Mouse (Mus musculus) CH12F3 (cell line): ENCODE measurements around the gene Il11ra1.
"Not testable (repeated sequence)": the region's sequence is repeated elsewhere in the genome, so short reads cannot be mapped to it uniquely, and the experiment has no call there.

ENCODE experiments used
- in situ Hi-C: fragments of 300-500 bp; cut with MboI; formaldehyde crosslinking; loops from 2 replicates; pipeline ENCODE4 v1.14.3; 2020; ENCODE audit warnings: low sequenced_read_pairs

Il11ra1 gene

DNA sequence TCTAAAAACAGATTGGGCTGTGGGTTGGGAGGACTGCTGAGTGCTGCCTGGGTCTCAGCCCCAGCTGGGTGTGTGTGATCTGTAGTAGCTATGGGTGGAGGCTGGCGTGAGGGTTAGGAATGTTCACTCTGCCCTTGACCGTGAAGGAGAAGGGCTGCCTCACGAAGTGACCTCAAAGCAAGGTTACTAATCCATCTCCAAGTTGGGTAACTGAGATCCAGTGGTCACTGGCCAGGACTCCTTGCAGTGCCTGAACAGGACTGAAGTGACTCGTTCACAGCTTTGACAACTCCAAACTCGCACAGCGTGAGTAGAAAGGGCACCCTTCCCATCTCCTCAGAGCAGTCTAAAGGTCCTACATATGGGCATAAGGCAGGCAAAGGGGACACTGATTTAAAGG, 20.9 kb upstream of the Il11ra1 start:
- in situ Hi-C loops, result no loop called here

DNA sequence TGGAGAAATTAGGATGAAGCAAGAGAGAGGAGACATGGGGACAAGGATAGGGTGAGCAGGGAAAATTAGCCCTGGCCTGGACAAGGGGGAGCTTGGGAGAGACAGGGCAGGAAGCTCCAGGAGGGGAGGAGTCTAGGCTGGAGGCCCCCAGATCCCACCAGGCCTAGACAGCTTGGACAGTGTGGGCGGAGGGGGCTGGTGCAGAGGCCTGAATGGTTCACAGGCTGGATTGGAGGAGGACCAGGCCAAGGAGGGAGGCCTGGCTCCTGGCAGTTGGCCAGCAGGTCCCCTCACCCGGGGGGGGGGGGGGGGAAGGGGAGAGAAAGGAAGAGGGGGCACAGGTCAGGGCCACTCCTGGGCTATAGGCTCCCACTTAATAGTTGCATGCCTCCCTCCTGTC, 20.5 kb upstream of the Il11ra1 start:
- in situ Hi-C loops, result no loop called here

DNA sequence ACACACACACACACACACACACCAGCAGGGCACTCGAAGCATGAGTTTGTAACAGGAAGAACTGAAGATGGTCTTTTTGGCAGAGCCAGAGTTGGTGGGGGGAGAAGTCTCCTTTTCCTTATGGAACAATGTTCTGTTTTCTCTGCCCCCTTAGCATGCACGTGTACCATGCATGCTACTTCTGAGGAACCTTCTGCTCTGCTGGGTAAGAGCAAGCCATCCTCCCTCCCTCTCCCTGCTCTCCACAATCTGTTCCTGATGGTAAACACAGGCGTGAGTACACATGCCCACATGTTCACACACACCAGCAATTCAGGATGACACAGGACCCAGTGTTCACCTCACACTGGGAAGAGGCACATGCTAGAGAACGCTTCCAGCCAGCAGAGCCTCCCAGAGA, 18.6 kb upstream of the Il11ra1 start:
- in situ Hi-C loops, result no loop called here

DNA sequence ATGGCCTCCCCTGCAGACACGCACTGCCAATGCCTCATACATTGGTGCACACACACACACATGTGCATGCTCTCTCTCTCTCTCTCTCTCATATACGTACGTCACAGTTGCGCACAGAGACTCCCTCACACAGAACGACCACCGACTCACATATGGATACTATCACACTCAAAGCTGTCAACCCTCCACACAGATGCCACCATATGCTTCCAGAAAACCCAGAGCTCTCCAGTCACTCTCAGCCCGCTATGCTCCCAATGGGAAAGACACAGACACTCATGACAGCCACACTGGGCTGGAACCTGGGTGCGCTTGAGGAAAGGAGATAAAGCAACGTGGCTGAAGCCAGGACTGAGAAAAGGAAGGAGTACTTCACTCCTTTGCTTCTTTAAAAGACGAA, 17.8 kb upstream of the Il11ra1 start:
- in situ Hi-C loops, result no loop called here

DNA sequence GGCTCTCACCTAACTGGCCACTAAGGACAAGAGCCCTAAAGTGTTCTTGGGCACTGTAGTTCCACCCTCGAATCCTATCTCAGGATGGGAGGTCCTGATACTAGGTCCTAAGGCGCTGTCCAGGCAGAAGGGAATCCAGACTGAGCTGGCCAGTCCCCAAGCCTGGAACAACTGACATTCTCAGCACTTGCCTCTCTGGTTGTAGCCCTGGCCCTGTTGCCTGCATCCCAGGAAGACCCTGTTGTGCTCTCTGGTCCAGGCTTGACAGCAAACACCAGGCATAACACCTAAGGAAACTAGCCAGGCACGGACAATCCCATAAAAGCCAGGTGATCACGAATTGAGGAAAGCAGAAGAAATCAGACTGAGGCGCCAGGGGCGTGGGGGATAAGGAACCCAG, 17.0 kb upstream of the Il11ra1 start:
- in situ Hi-C loops, result no loop called here

DNA sequence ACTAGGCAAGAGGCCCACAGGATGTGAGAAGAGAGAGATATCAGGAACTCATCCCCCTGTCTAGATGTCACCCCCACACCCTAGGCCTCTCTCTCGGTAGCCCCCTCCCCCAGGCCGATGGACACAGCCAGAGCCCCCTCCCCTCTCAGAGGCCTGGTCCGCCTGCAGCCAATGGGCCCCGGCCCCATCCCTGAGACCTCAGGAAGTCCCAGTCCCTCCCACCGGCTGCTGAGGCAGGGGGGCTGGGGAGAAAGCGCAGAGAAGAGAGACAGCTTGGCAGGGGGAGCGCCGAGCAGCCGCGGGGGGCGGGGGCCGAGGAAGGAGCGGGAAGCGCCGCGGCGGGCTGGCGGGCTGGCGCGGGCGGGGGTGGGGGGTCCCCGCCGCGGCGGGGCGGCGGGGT, 16.5 kb upstream of the Il11ra1 start:
- in situ Hi-C loops, result not testable (repeated sequence)

DNA sequence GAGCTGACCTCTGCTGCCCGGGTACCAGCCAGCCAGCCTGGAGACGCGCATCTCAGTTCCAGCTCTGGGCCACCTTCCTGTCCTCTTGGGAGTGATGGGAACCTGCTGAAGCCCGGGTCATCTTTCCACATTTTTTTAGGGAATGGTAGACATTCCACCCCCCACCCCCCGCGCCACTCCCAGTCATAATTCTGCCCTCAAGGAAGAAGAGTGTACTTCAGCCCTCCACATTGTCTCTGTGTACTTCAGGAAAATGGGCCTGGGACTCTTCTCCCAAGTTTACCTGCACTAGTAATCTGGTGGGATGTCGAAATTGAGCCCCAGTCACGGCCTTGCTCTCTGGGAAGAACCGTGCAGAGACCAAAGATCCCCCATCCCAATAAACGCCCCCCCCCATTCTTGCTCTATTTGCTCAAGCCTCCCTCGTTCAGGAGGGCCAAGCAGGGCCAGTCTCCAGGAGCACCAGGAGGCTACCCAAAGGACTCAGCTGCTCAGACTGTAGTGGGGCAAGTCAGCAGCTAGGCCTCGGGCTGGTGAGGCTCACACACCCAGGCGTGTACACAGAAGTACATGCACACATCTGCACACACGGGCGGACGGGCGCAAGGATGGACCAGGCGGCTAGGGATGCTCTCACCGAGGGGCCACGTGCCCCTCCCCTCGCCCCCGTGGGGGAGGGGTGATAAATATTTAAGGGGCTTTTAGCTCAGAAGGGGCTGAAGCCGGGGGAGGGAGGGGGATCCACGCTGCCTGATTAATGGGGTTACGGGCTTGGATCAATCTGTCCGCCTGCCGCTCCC, 15.5 kb upstream of the Il11ra1 start:
- in situ Hi-C loops, result not testable (repeated sequence)

DNA sequence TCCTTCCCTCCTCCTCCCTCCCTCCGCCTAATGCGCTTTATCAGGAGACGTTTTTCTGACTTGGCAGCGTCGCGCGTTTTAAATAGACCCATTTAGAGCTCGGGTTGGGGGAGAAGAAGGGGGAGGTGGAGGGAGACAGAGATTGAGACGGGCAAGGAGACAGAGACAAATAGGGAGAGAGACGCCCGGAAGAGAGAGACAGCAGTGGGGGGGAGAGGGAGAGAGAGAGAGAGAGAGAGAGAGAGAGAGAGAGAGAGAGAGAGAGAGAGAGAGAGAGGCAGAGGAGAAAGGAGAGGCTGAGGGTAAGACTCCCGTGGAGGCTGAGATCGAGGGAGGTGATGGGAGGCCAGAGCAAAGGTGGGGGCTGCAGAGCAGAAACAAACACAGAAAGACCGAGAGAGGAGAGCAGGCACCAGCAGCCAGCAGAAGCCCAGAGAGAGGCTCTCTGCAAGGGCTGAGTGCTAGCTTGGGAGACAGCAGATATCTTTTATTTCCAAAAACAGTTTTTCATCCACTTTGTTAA, 14.8 kb upstream of the Il11ra1 start:
- in situ Hi-C loops, result not testable (repeated sequence)

DNA sequence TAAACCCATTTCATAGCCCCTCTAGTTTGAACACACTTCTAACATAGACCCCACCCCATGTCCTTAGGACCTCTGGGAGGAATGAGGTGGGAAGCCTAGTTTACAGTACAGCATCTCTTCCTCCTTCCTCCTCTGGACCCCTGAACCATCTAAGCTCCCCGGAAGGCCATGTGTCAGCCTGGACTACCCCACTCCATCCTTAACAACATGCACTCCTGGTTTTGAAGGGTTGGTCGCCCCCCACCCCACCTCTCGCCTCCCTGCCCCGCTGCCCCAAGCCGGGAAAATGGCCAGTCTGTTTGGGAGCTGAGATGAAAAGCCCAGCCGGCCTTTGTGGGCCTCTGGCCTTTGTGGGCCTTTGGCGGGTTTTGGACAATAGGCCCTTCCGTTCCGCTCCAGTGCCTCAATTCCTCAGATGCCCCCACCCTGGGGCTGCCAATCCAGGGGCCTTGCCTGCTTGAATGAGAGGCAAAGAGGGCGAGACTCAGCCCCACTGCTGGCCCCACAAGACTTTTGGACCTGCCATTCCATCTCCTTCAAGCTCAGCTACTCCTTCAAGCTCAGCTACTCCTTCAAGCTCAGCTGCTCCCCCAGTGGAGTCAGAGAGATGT, 13.8 kb upstream of the Il11ra1 start:
- in situ Hi-C loops, result not testable (repeated sequence)

DNA sequence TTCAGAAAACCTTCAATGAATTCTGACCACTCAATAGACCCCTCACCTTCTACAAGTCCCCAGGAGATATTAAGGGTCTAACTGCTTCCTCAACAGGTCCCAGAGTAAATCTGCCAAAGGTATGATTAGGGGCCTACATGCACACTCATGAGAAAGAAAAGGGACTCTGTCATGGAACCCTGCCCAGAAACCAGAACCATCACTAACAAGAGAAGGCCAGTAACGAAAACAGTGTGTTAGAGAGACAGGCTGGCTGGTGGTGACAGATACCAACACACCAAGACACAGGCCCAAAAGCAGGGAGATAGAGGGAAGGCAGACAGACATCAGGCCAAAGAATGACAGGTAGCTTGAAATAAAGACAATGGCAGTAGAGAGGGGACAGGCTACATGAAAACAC, 11.2 kb upstream of the Il11ra1 start:
- in situ Hi-C loops, result not testable (repeated sequence)

DNA sequence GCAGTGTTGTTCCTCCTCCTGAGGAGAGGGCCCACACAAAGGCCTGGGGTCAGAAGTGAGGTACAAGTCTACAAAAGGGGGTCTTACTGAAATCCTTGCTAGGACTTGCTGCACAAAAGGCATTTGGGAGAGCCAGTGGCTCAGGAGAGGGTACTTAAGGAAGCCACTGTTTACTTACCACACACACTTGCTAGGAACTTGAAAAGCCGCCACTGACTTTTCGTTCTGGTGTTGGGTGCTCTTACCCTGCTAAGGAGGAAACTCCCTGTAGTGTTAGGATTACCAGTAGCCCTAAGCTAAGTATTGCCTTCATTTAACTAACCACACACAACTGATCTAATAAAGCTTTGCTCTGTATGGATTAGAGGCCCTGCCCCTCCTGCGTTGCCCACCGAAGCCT, 9.8 kb upstream of the Il11ra1 start:
- in situ Hi-C loops, result not testable (repeated sequence)

DNA sequence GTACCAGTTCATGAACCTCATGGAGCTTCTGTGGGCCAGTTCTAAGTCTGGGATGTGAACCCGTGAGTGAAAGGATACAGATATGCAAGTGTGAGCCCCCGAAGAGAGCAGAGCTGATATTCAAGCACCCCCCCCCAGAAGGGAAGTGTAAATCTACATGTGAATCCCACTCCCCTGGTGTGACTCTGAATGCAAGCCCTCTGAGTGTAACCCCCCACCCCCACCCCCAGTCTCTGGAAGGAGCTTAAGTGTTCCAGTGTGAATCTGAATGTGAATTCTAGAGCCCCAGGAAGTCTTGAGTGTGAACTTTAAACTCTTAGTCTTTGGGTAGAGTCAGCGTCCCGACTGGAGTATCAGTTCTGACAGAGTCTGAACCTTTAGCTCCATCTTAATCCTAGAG, 6.3 kb upstream of the Il11ra1 start:
- in situ Hi-C loops, result not testable (repeated sequence)

DNA sequence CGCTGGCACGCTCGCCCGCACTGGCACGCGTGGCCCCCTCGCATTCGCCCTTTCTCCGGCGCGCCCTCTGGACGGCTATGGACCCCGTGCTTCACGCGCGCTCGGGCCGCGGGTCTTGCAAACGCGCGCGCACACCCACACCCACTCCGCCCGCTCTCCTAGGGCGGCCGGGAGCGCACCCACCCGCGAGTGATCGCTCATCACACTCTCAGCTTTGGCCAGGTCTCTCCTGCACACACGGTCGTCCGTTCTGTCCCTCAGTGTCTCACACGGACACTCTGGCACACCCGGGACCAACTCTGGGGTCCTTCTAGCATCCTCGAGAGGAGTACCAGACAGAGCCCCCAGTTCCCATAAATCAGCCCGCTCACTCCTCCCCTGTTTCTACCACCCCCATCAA, 4.0 kb upstream of the Il11ra1 start:
- in situ Hi-C loops, result not testable (repeated sequence)

DNA sequence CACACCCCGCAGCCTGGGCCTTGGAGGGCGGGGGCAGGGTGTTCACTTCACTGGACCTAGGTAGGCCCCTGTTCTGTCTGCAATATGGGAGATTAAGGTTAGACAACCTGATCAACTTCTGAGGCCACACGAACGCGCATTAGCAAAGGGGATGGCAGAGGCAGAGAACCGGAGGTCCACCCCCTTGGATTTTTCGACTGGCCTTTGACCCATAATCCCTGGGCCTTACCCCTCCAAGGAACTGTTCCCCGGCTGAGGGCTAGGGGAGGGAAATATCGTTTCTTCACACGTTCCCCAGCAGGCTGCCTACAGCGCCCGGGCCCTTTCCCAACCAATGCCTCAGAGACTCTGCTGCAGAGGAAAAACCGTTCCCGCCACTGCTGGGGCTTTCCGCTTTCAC, 3.3 kb upstream of the Il11ra1 start:
- in situ Hi-C loops, result not testable (repeated sequence)

DNA sequence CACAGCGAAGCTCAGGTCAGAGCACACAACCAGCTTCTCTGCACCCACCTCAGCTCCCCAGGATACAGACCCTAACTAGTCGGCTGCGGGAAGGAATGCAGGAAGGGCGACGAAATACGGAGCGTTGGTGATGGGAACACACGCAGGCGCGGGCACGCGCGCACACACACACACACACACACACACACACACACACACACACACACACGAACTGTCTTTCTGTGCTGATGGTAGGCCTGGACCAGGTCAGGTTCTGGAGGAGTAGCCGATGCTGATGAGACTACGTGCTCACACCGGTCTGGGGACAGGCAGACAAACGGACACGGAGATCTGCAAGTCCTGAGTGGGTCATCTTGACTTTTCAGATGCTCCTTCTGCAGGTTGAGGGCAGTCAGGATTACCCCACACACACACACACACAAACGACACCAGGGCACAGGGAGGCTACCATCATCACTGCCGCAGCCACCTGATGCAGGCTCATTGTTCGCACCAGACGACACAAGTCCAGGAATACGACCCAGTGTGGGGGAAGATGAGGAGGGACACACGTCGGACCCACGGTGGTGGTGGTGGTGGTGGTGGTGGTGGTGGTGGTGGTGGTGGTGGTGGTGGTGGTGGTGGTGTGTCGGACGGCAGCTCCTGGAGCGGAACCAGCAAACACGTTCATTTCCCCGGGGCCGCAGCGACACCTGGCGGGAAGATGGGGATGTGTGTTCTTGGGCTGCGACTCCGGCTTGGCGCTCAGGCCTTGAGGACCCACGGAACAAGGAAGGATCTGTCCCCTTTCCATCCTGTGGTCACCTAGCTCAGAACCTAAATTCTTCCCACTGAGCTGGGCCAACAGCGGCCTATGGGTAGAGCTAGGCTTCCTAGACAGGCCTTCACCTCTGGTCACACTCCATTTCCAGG, 2.6 kb upstream of the Il11ra1 start, which contains the start of gene Cntfr:
Cntfr (minus strand) TSS at position 160 of the 912 bp plus-strand sequence.
- in situ Hi-C loops, result not testable (repeated sequence)

DNA sequence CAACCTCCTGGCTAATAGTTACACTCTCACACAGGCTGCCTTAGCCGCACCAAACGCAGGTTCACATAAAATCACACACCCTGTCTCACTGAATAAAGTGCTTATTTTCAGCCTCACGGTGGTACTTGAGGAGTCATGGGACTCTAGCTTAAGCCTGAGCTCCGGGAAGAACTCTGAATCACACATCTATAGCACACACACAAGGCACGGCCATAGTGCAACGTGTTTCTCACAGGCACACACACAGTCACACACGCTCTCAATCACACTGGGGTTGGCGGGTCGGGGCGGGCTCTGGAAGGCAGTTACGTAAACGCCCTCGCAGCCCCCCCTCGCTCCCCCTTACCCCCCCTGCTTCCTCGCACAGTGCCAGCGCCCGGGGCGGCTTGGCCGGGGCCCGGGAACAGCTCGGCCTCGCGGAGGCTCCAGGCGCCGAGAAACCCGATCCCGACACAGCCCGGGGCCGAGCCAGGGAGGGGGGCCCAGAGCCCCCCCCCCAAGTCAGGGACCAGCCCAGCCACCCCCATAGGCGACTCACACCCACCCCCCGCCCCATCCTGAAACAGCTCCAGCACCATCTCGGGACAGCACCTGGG, 1.3 kb upstream of the Il11ra1 start:
- in situ Hi-C loops, result not testable (repeated sequence)

DNA sequence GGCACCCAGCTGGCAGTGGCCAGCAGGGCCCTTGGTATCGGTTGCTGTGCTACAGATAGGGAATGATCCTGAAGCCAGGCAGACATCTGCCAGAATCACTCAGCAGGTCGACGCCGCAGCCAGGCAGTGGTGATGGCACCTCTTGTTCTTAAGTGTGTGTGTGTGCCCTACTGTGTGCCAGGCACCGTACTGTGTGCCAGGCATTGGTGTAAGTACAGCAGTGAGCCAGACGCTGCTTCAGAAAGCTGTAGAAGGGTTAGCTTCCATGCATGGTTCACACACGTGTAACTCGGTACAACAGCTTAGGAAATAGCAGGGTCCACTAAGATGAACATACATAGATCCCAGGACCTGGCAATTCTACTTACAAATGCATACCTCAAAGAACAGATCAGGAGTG, 435 bp downstream of the Il11ra1 start:
- in situ Hi-C loops, result not testable (repeated sequence)

DNA sequence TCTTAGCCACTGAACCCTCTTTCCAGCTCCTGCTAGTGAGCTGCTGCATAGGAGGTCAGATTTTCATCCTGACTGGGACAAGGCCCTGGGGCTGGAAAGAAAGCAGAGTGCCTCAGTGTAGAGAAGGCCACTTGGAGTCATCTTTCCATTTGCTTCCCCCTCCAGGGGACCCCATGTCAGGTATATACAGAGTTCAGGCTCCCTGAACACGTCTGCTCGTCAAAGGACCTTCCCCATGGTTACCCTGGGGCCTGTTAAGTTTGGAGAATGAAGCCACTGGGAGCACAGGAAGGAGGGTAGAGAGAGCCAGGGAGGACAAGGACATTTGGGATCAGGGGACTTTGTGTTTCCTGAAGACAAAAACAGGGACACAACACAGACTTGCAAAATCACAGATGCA, 2.4 kb downstream of the Il11ra1 start:
- in situ Hi-C loops, result not testable (repeated sequence)

DNA sequence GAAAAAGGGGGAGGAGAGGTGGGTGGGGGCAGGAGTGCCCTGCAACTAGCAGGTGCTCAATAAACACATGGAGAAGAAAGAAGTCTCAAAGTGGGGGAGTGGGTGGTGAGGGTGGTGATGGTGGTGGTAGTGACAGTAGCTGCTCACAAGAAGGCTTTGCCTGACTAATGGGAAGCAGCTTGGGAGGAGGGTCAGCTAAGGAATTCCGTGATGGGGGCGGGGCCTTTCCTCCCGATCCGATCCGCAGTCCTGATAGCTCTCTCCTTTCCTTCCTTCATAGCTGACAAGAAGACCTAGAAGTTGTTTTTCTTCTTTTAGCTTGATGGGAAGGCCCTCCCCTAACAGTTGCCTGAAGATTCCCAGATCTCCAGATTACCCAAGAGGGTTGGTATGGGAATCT, 4.9 kb downstream of the Il11ra1 start:
- in situ Hi-C loops, result no loop called here

DNA sequence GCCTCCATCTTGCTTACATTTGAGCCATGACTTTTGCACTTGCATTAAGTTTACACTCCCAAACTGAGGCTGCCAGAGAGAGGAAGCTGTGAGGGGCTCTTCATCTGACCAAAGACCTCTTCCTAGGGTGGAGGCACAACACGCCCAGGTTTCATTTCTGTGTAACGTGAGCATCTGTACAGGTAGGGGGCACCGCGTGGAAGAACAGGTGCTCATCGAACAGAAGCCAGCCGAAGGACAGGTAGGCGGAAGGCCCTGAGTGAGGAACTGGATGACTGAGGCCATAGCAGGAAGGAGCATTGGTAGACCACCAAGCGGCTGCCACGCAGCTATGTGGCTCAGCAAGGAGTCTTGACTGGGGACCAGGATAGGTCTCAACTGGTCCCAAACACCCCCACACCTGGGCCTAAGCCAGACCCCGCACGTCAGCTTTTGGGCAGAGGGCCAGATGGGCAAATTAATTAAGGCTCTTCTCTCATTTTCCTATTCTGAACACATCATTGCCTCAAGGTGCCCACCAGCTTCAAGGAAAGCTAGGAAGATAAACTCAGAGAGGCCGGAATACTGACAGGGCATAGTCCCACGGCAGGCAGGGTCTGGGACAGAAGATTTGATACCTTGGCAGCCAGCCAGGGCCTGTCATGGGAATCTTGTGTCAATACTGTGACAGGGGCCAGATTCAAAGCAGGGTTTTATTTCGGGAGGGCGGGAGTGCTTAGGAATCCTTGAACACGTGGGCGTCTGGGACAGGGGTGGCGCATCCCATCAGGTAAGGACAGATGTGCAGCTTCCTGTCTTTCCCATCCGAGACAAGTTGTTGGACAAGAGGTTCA, 6.3 kb downstream of the Il11ra1 start:
- in situ Hi-C loops, result no loop called here
